Mouse (Mus musculus): ENCODE measurements at regions not wholly inside any gene's neighbourhood (a gene's known extent, or its start where the extent isn't known, plus 50 kb on each side); places are given as distances from the start of the nearest gene placed in this dataset.

DNA sequence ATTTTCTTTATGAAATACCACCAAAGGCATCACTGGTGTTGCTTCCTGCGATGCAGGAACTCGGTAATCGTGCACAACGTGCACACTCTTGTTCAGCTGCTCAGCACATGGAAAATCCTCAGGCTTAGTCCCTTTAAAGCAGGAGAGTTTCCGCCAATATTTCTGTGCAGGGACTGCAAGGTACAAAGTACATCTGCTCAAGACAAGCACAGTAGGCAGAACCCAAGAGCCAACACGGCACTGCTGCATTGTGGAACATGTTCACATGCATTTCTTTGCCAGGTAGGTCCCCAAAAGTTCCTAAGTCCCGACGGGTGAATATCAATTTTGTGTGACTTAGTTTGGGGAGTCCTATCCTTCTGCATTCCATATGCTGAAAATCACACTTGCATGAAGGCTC, 808.0 kb upstream of the Pou3f3 start:
- no peak overlapping the region for H3K27ac ChIP-seq (ENCODE audit: low read depth, low read length)
- WGBS, result 86% methylated on average over 8 of the region's 8 CpGs
- no peak overlapping the region for H3K4me3 ChIP-seq (ENCODE audit: low read length)
- ATAC-seq, result no peak
- H3K4me2 ChIP-seq (ENCODE audit: low read length), result no peak overlapping the region
- no peaks in the 10 kb centered on the region for H3K36me3 ChIP-seq (ENCODE audit: control insufficient read depth, insufficient read depth, low read length)
- H3K9ac ChIP-seq (ENCODE audit: low read depth, low read length), result no peak overlapping the region
- no peaks in the 10 kb centered on the region for H3K9me3 ChIP-seq (ENCODE audit: control insufficient read depth, low read length)
- no peaks in the 10 kb centered on the region for H3K27me3 ChIP-seq (replicated peaks; ENCODE audit: control insufficient read depth, insufficient read depth, low read length)
- H3K4me1 ChIP-seq (ENCODE audit: control insufficient read depth, insufficient read depth, low read depth, low read length), result peaks cover 10% of the 10 kb centered on the region

DNA sequence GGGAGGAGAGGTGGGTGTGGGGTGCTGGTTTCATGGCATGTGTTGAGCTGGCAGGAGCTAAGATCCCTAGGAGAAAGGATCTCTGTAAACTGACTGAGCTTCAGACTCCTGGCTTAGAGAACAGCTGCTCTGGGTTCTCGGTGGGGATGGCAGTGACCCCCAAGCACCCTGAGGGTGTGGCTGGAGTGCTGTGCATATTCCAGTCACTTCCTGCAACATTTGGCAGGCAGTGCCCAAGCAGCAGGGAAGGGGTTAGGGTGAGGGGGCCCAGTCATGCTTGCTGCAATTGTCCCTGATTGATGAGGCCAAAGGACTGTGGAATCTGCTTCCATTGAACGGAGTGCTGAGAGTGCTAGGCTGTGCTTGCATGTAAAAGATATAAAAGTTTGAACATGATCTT, 807.4 kb upstream of the Pou3f3 start:
- Histone ChIP-seq H3K27ac (ENCODE audit: low read depth, low read length) (no peak overlapping the region), H3K4me2 (ENCODE audit: low read length) (no peak overlapping the region), H3K4me1 (ENCODE audit: control insufficient read depth, insufficient read depth, low read depth, low read length) (peaks cover 10% of the 10 kb centered on the region), H3K27me3 (replicated peaks; ENCODE audit: control insufficient read depth, insufficient read depth, low read length) (no peaks in the 10 kb centered on the region), H3K9ac (ENCODE audit: low read depth, low read length) (no peak overlapping the region), H3K9me3 (ENCODE audit: control insufficient read depth, low read length) (no peaks in the 10 kb centered on the region), H3K36me3 (ENCODE audit: control insufficient read depth, insufficient read depth, low read length) (no peaks in the 10 kb centered on the region), H3K4me3 (ENCODE audit: low read length) (no peak overlapping the region)
- WGBS, result 2% methylated on average over 2 of the region's 2 CpGs
- peak; percentile 86 for ATAC-seq

DNA sequence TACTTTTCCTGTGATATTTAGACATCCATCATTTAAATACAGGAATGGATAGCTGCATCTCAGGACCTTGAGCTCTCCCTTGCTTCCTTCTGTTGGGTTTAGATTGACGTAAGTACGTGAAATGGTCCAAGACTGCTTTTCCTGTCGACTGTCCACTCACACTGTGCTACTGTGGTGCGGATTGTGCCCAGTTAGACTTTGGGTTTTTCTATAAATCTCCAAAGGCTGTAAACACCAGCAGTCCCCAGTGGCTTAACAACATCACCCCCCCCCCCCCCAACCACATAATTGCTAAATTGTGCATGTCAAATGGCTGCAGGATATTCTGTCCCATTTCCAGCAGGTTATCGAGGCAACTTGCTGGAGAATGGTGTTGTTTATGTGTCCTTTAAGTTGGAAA, 806.6 kb upstream of the Pou3f3 start:
- H3K9ac ChIP-seq (ENCODE audit: low read depth, low read length), result no peak overlapping the region
- H3K27me3 ChIP-seq (replicated peaks; ENCODE audit: control insufficient read depth, insufficient read depth, low read length), result no peaks in the 10 kb centered on the region
- no peaks in the 10 kb centered on the region for H3K9me3 ChIP-seq (ENCODE audit: control insufficient read depth, low read length)
- no peak for ATAC-seq
- no peak overlapping the region for H3K27ac ChIP-seq (ENCODE audit: low read depth, low read length)
- no peaks in the 10 kb centered on the region for H3K36me3 ChIP-seq (ENCODE audit: control insufficient read depth, insufficient read depth, low read length)
- no peak overlapping the region for H3K4me3 ChIP-seq (ENCODE audit: low read length)
- peaks cover 10% of the 10 kb centered on the region for H3K4me1 ChIP-seq (ENCODE audit: control insufficient read depth, insufficient read depth, low read depth, low read length)
- H3K4me2 ChIP-seq (ENCODE audit: low read length), result no peak overlapping the region
- WGBS, result 42% methylated on average over 5 of the region's 5 CpGs

DNA sequence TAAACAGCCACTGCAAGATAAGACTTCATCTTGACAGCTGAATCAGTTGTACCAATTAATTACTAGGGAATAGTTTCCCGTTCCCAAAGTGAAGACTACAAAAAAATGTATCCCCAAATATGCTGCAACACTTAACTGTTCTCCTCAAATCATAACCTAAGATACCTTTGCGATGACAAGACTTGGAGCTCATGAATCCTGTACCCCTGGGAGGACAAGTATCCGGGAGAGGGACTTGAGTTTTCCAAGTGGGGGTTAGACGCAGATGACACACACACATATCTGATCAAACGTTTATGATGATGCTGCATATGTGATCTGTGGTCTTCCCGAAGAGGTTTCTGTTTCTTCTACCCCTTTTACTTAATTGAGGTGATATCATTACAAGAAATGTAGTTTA, 805.6 kb upstream of the Pou3f3 start:
- no peaks in the 10 kb centered on the region for H3K36me3 ChIP-seq (ENCODE audit: control insufficient read depth, insufficient read depth, low read length)
- no peak overlapping the region for H3K27ac ChIP-seq (ENCODE audit: low read depth, low read length)
- H3K4me3 ChIP-seq (ENCODE audit: low read length), result no peak overlapping the region
- no peaks in the 10 kb centered on the region for H3K27me3 ChIP-seq (replicated peaks; ENCODE audit: control insufficient read depth, insufficient read depth, low read length)
- ATAC-seq, result no peak
- peaks cover 10% of the 10 kb centered on the region for H3K4me1 ChIP-seq (ENCODE audit: control insufficient read depth, insufficient read depth, low read depth, low read length)
- H3K9ac ChIP-seq (ENCODE audit: low read depth, low read length), result no peak overlapping the region
- H3K4me2 ChIP-seq (ENCODE audit: low read length), result no peak overlapping the region
- no peaks in the 10 kb centered on the region for H3K9me3 ChIP-seq (ENCODE audit: control insufficient read depth, low read length)
- WGBS, result 49% methylated on average over 6 of the region's 6 CpGs

- WGBS, result 24% methylated on average over 20 of the region's 20 CpGs
- H3K27ac ChIP-seq (ENCODE audit: low read depth, low read length), result no peak overlapping the region
Measured at GRCm38 (mm10) chr1:41890714-41891689, 804.6 kb upstream of the Pou3f3 start.

DNA sequence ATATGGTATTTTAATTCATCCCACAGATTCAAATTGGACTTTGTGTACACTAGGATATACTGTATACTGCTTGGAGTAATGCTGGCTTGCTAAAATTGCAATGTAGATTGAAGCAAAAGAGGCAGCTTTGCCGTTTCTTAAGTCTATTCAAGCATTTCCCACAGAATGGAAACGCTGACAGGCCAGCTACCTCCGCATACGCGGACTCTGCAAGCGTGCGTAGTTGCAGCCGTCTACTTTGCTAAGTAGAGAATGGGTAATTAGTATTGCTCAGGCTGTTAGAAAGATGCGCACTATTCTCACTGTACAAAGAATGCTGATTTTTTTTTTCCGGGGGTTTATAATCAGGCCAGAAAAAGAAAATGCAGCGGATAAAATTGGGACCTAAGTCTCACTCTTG, 803.8 kb upstream of the Pou3f3 start:
- no peak overlapping the region for H3K27ac ChIP-seq (ENCODE audit: low read depth, low read length)
- H3K4me1 ChIP-seq (ENCODE audit: control insufficient read depth, insufficient read depth, low read depth, low read length), result peaks cover 10% of the 10 kb centered on the region
- H3K9ac ChIP-seq (ENCODE audit: low read depth, low read length), result no peak overlapping the region
- ATAC-seq, result no peak
- no peak overlapping the region for H3K4me3 ChIP-seq (ENCODE audit: low read length)
- 0 out of 2 replicates have a peak overlapping the region, but pooled peaks have one; percentile 11 for H3K4me2 ChIP-seq (ENCODE audit: low read length)
- H3K9me3 ChIP-seq (ENCODE audit: control insufficient read depth, low read length), result no peaks in the 10 kb centered on the region
- no peaks in the 10 kb centered on the region for H3K36me3 ChIP-seq (ENCODE audit: control insufficient read depth, insufficient read depth, low read length)
- 42% methylated on average over 11 of the region's 11 CpGs for WGBS
- no peaks in the 10 kb centered on the region for H3K27me3 ChIP-seq (replicated peaks; ENCODE audit: control insufficient read depth, insufficient read depth, low read length)

More at GRCm38 (mm10) chr1:41890714-41891689, 804.6 kb upstream of the Pou3f3 start:
- Histone ChIP-seq H3K9me3 (ENCODE audit: control insufficient read depth, low read length) (no peaks in the 10 kb centered on the region), H3K4me1 (ENCODE audit: control insufficient read depth, insufficient read depth, low read depth, low read length) (peaks cover 10% of the 10 kb centered on the region), H3K4me3 (ENCODE audit: low read length) (no peak overlapping the region), H3K4me2 (ENCODE audit: low read length) (peak overlapping the region; percentile 17; the same call in 1 of the 2 replicates), H3K27me3 (replicated peaks; ENCODE audit: control insufficient read depth, insufficient read depth, low read length) (no peaks in the 10 kb centered on the region), H3K9ac (ENCODE audit: low read depth, low read length) (no peak overlapping the region), H3K36me3 (ENCODE audit: control insufficient read depth, insufficient read depth, low read length) (no peaks in the 10 kb centered on the region)
- 0 out of 2 replicates have a peak, but pooled peaks have one; percentile 38 for ATAC-seq

DNA sequence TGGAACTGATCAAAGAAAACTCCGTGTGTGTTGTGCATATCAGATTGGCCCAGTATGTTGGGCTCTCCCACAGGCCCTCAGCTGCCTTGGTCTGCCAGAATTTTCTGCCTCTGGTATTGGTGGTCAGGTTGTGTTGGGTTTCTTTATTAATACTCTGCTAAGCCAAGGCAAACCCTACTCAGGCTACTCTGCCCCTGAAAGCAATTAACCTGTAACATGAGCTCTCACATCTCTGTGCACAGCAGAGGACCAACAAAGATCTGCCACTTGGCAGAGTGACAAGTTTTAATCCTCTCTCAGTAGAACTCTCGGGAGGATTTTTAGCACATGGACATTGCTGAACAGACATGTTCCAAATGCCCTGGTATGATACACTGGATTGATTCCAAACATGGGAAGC, 803.2 kb upstream of the Pou3f3 start:
- no peaks in the 10 kb centered on the region for H3K36me3 ChIP-seq (ENCODE audit: control insufficient read depth, insufficient read depth, low read length)
- 31% methylated on average over 2 of the region's 2 CpGs for WGBS

GRCm38 (mm10) chr1:41897768-41898330, 797.7 kb upstream of the Pou3f3 start:
- Histone ChIP-seq H3K4me1 (ENCODE audit: control insufficient read depth, insufficient read depth, low read depth, low read length) (no peaks in the 10 kb centered on the region), H3K27me3 (replicated peaks; ENCODE audit: control insufficient read depth, insufficient read depth, low read length) (no peaks in the 10 kb centered on the region), H3K9ac (ENCODE audit: low read depth, low read length) (no peak overlapping the region), H3K4me3 (ENCODE audit: low read length) (no peak overlapping the region), H3K27ac (ENCODE audit: low read depth, low read length) (no peak overlapping the region), H3K4me2 (ENCODE audit: low read length) (peak overlapping the region; percentile 31; the same call in 1 of the 2 replicates), H3K9me3 (ENCODE audit: control insufficient read depth, low read length) (no peaks in the 10 kb centered on the region), H3K36me3 (ENCODE audit: control insufficient read depth, insufficient read depth, low read length) (no peaks in the 10 kb centered on the region)
- WGBS, result 62% methylated on average over 4 of the region's 4 CpGs
- ATAC-seq, result peak; percentile 63

More for the DNA sequence above, 803.2 kb upstream of the Pou3f3 start:
- no peaks in the 10 kb centered on the region for H3K27me3 ChIP-seq (replicated peaks; ENCODE audit: control insufficient read depth, insufficient read depth, low read length)
- H3K4me2 ChIP-seq (ENCODE audit: low read length), result no peak overlapping the region
- peaks cover 10% of the 10 kb centered on the region for H3K4me1 ChIP-seq (ENCODE audit: control insufficient read depth, insufficient read depth, low read depth, low read length)
- no peak overlapping the region for H3K9ac ChIP-seq (ENCODE audit: low read depth, low read length)
- no peaks in the 10 kb centered on the region for H3K9me3 ChIP-seq (ENCODE audit: control insufficient read depth, low read length)
- H3K4me3 ChIP-seq (ENCODE audit: low read length), result no peak overlapping the region
- ATAC-seq, result peak; percentile 48; the same call in 1 of the 2 replicates
- no peak overlapping the region for H3K27ac ChIP-seq (ENCODE audit: low read depth, low read length)

GRCm38 (mm10) chr1:41900370-41900769, 795.2 kb upstream of the Pou3f3 start:
- no peak overlapping the region for H3K4me3 ChIP-seq (ENCODE audit: low read length)
- no peak overlapping the region for H3K4me2 ChIP-seq (ENCODE audit: low read length)
- no peaks in the 10 kb centered on the region for H3K4me1 ChIP-seq (ENCODE audit: control insufficient read depth, insufficient read depth, low read depth, low read length)
- no peak overlapping the region for H3K27ac ChIP-seq (ENCODE audit: low read depth, low read length)
- H3K36me3 ChIP-seq (ENCODE audit: control insufficient read depth, insufficient read depth, low read length), result no peaks in the 10 kb centered on the region
- H3K9me3 ChIP-seq (ENCODE audit: control insufficient read depth, low read length), result no peaks in the 10 kb centered on the region
- no peak overlapping the region for H3K9ac ChIP-seq (ENCODE audit: low read depth, low read length)
- no peak for ATAC-seq
- H3K27me3 ChIP-seq (replicated peaks; ENCODE audit: control insufficient read depth, insufficient read depth, low read length), result no peaks in the 10 kb centered on the region
- 88% methylated on average over 6 of the region's 6 CpGs for WGBS
